In genomic region chr5:118297338-118297746, GRCm38 (mm10) we compare ENCODE assay signal across 12 mouse cellular contexts. TPM values are rescaled to one million over a fixed set of nuclear protein-coding genes. Genes with fewer than 3 reads are reported as not detected.
DNase-seq lines count a peak whose midpoint lies in the region; ATAC-seq and TF ChIP-seq lines count a peak whose summit lies in the region.
"Had no signal": no experiment of that assay in that cellular context is flagged by ENCODE, and none has a peak within 500 bp of the region (broad histone marks: within the 10 kb centered on the region; RNA-seq: fewer than 3 reads in every experiment).

No protein-coding gene starts in this region.

- no peaks in the 10 kb centered on the region for H3K9me3 ChIP-seq in hindbrain, embryonic 13.5 days
- H3K9me3 ChIP-seq in hindbrain, embryonic 11.5 days (ENCODE audit: control insufficient read depth, low read length) = no peaks in the 10 kb centered on the region
- H3K9me3 ChIP-seq in hindbrain, postnatal 0 days (ENCODE audit: low read length) = no peaks in the 10 kb centered on the region
- no peaks in the 10 kb centered on the region for H3K9me3 ChIP-seq in neural tube, embryonic 13.5 days
- H3K9me3 ChIP-seq: hindbrain, embryonic 15.5 days; liver, embryonic 12.5 days; midbrain, embryonic 12.5 days had no signal

- DNase-seq in hindbrain, embryonic 11.5 days (ENCODE audit: low spot score) = no peak
- DNase-seq in hindbrain, postnatal 0 days (ENCODE audit: low spot score) = peak; percentile 40
- DNase-seq in kidney, postnatal 10 days = peak; percentile 36
- no peak for DNase-seq in cerebellum, adult 8-10 months
- no peak for DNase-seq in spleen, adult 12 weeks (ENCODE audit: low spot score)
- DNase-seq in left cerebral cortex, adult 9 months (ENCODE audit: low spot score in 2 of 2) = no peak
- DNase-seq: spleen, adult 18-20 months had no signal

- WGBS in hindbrain, embryonic 13.5 days = 21% methylated on average over 12 of the region's 12 CpGs
- WGBS in hindbrain, embryonic 11.5 days = 31% methylated on average over 12 of the region's 12 CpGs
- 19% methylated on average over 12 of the region's 12 CpGs for WGBS in hindbrain, postnatal 0 days
- 7% methylated on average over 12 of the region's 12 CpGs for WGBS in neural tube, embryonic 13.5 days

- H3K36me3 ChIP-seq in hindbrain, embryonic 13.5 days = no peaks in the 10 kb centered on the region
- H3K36me3 ChIP-seq in hindbrain, embryonic 11.5 days (ENCODE audit: control insufficient read depth, insufficient read depth, low read length) = no peaks in the 10 kb centered on the region
- no peaks in the 10 kb centered on the region for H3K36me3 ChIP-seq in hindbrain, postnatal 0 days (ENCODE audit: insufficient read depth, low read length)
- no peaks in the 10 kb centered on the region for H3K36me3 ChIP-seq in neural tube, embryonic 13.5 days
- H3K36me3 ChIP-seq: hindbrain, embryonic 15.5 days; liver, embryonic 12.5 days; midbrain, embryonic 12.5 days had no signal

- H3K27ac ChIP-seq in hindbrain, embryonic 13.5 days = 0 out of 2 replicates have a peak overlapping the region, but pooled peaks have one; percentile 44
- H3K27ac ChIP-seq in hindbrain, embryonic 11.5 days (ENCODE audit: low read depth, low read length) = no peak overlapping the region
- H3K27ac ChIP-seq in hindbrain, postnatal 0 days = no peak overlapping the region
- H3K27ac ChIP-seq in neural tube, embryonic 13.5 days (replicated peaks) = 0 out of 2 replicates have a peak overlapping the region, but pooled peaks have one; percentile 18
- H3K27ac ChIP-seq: hindbrain, embryonic 15.5 days; liver, embryonic 12.5 days; midbrain, embryonic 12.5 days had no signal

- no peak overlapping the region for H3K4me3 ChIP-seq in hindbrain, embryonic 13.5 days
- H3K4me3 ChIP-seq in hindbrain, embryonic 11.5 days (ENCODE audit: low read depth, low read length) = no peak overlapping the region
- no peak overlapping the region for H3K4me3 ChIP-seq in hindbrain, postnatal 0 days (ENCODE audit: low read length)
- no peak overlapping the region for H3K4me3 ChIP-seq in neural tube, embryonic 13.5 days
- H3K4me3 ChIP-seq: hindbrain, embryonic 15.5 days; liver, embryonic 12.5 days; midbrain, embryonic 12.5 days had no signal

- no peak for ATAC-seq in hindbrain, embryonic 13.5 days (ENCODE audit: low FRiP score)
- no peak for ATAC-seq in hindbrain, embryonic 11.5 days (ENCODE audit: low FRiP score)
- no peak for ATAC-seq in hindbrain, postnatal 0 days
- peak; percentile 55 for ATAC-seq in neural tube, embryonic 13.5 days (ENCODE audit: low read depth)
- ATAC-seq: liver, embryonic 12.5 days had no signal

- no peaks in the 10 kb centered on the region for H3K27me3 ChIP-seq in hindbrain, embryonic 13.5 days
- no peaks in the 10 kb centered on the region for H3K27me3 ChIP-seq in hindbrain, embryonic 11.5 days (ENCODE audit: control insufficient read depth, insufficient read depth, low read length)
- no peaks in the 10 kb centered on the region for H3K27me3 ChIP-seq in hindbrain, postnatal 0 days (ENCODE audit: insufficient read depth, low read length)
- no peaks in the 10 kb centered on the region; the same call in 1 of the 2 replicates for H3K27me3 ChIP-seq in neural tube, embryonic 13.5 days
- H3K27me3 ChIP-seq: hindbrain, embryonic 15.5 days; liver, embryonic 12.5 days; midbrain, embryonic 12.5 days had no signal

- H3K9ac ChIP-seq in hindbrain, embryonic 13.5 days = no peak overlapping the region
- H3K9ac ChIP-seq in hindbrain, embryonic 11.5 days (ENCODE audit: low read depth, low read length) = no peak overlapping the region
- H3K9ac ChIP-seq in hindbrain, postnatal 0 days (replicated peaks; ENCODE audit: low read length) = no peak overlapping the region
- 0 out of 2 replicates have a peak overlapping the region, but pooled peaks have one; percentile 0 for H3K9ac ChIP-seq in neural tube, embryonic 13.5 days
- H3K9ac ChIP-seq: hindbrain, embryonic 15.5 days; liver, embryonic 12.5 days; midbrain, embryonic 12.5 days had no signal

- no peak for TF ChIP-seq CTCF in hindbrain, postnatal 0 days (IDR thresholded peaks at IDR 0.05; ENCODE audit: low read depth)

- H3K4me1 ChIP-seq in hindbrain, embryonic 13.5 days (replicated peaks) = peaks cover 26% of the 10 kb centered on the region
- no peaks in the 10 kb centered on the region for H3K4me1 ChIP-seq in hindbrain, embryonic 11.5 days (replicated peaks; ENCODE audit: control insufficient read depth, insufficient read depth, low read length)
- no peaks in the 10 kb centered on the region for H3K4me1 ChIP-seq in hindbrain, postnatal 0 days (ENCODE audit: insufficient read depth, low read length)
- peaks cover 46% of the 10 kb centered on the region for H3K4me1 ChIP-seq in neural tube, embryonic 13.5 days (replicated peaks)

- no peak overlapping the region for H3K4me2 ChIP-seq in hindbrain, embryonic 13.5 days
- H3K4me2 ChIP-seq in hindbrain, embryonic 11.5 days (replicated peaks; ENCODE audit: low read depth, low read length) = no peak overlapping the region
- no peak overlapping the region for H3K4me2 ChIP-seq in hindbrain, postnatal 0 days (ENCODE audit: low read depth, low read length)
- H3K4me2 ChIP-seq in neural tube, embryonic 13.5 days = no peak overlapping the region
- H3K4me2 ChIP-seq: hindbrain, embryonic 15.5 days; liver, embryonic 12.5 days; midbrain, embryonic 12.5 days had no signal

RNA-seq across cellular contexts. Expression of gene 2410131K14Rik, which starts 52.3 kb away (rescaled TPM):
- polyA plus RNA-seq in hindbrain, embryonic 13.5 days (2015; fragmentation: Nextera tagmentation; extraction: Ambion mirVana) = 14.5 and 15.5 TPM in 2 replicates
- 11.3 and 11.5 TPM in 2 replicates for polyA plus RNA-seq in hindbrain, embryonic 11.5 days (2014; fragmentation: Nextera tagmentation; extraction: Ambion mirVana)
- 30.4 and 31.9 TPM in 2 replicates for total RNA-seq in hindbrain, postnatal 0 days (2014; rRNA removed)
- 16.5 and 18.0 TPM in 2 replicates for polyA plus RNA-seq in hindbrain, postnatal 0 days (2015; fragmentation: Nextera tagmentation; extraction: Ambion mirVana)
- 13.6 and 14.9 TPM in 2 replicates for polyA plus RNA-seq in neural tube, embryonic 13.5 days (2015; fragmentation: Nextera tagmentation; extraction: Ambion mirVana)

RNA-seq across cellular contexts. Expression of gene Rnft2, which starts 52.4 kb away (rescaled TPM):
- 9.8 and 12.2 TPM in 2 replicates for polyA plus RNA-seq in hindbrain, embryonic 13.5 days (2015; fragmentation: Nextera tagmentation; extraction: Ambion mirVana)
- 6.5 and 8.2 TPM in 2 replicates for polyA plus RNA-seq in hindbrain, embryonic 11.5 days (2014; fragmentation: Nextera tagmentation; extraction: Ambion mirVana)
- total RNA-seq in hindbrain, postnatal 0 days (2014; rRNA removed) = 108 and 114 TPM in 2 replicates
- polyA plus RNA-seq in hindbrain, postnatal 0 days (2015; fragmentation: Nextera tagmentation; extraction: Ambion mirVana) = 11.3 TPM in 2 replicates
- 9.7 and 14.1 TPM in 2 replicates for polyA plus RNA-seq in neural tube, embryonic 13.5 days (2015; fragmentation: Nextera tagmentation; extraction: Ambion mirVana)

Comparison
In these comparisons a context has a peak if more than half of its experiments do, and no peak if none do; other contexts are left out.
1. H3K27ac ChIP-seq: peak in hindbrain, embryonic 13.5 days (single experiment) and neural tube, embryonic 13.5 days (single experiment); none in hindbrain, embryonic 11.5 days (single experiment) and hindbrain, postnatal 0 days (single experiment).
2. DNase-seq: peak in hindbrain, postnatal 0 days (single experiment) and kidney, postnatal 10 days (single experiment); none in hindbrain, embryonic 11.5 days (single experiment), cerebellum, adult 8-10 months (single experiment), spleen, adult 12 weeks (single experiment) and left cerebral cortex, adult 9 months (0 of 2).